Comparison of ENCODE assay signal across 8 mouse cellular contexts in genomic region chr8:105298351-105299252, GRCm38 (mm10). TPM values are rescaled to one million over a fixed set of nuclear protein-coding genes. Genes with fewer than 3 reads are reported as not detected.
DNase-seq lines count a peak whose midpoint lies in the region; ATAC-seq and TF ChIP-seq lines count a peak whose summit lies in the region.

No protein-coding gene starts in this region.

- WGBS in embryonic facial prominence, embryonic 11.5 days, result 61% methylated on average over 18 of the region's 18 CpGs

- peak overlapping the region; percentile 86 for H3K4me2 ChIP-seq in embryonic facial prominence, embryonic 11.5 days (ENCODE audit: low read depth, low read length)
- peak overlapping the region; percentile 82 for H3K4me2 ChIP-seq in myocyte (ENCODE audit: low read depth)

- H3K9me3 ChIP-seq in embryonic facial prominence, embryonic 11.5 days (replicated peaks; ENCODE audit: control insufficient read depth, low read length), result no peaks in the 10 kb centered on the region

- H3ac ChIP-seq in myocyte (ENCODE audit: control insufficient read depth, insufficient read length), result peak overlapping the region; percentile 57

- no peak for DNase-seq in left cerebral cortex, adult 2 months (ENCODE audit: extremely low spot score in 1 of 2, low spot score in 2 of 2)
- DNase-seq in left cerebral cortex, adult 9 months (ENCODE audit: low spot score in 2 of 2), result no peak
- no peak for DNase-seq in embryonic facial prominence, embryonic 11.5 days (ENCODE audit: low spot score)
- DNase-seq in induced T-regulatory cell, adult 2 months (ENCODE audit: low read depth), result peak; percentile 25
- no peak for DNase-seq in right cerebral cortex, postnatal 25 days
- no peak for DNase-seq in layer of hippocampus, adult 9-11 months
- no peak for DNase-seq in cerebellum, postnatal 25 days

- no peaks in the 10 kb centered on the region for H3K27me3 ChIP-seq in embryonic facial prominence, embryonic 11.5 days (ENCODE audit: control insufficient read depth, insufficient read depth, low read length)
- H3K27me3 ChIP-seq in myocyte (ENCODE audit: control insufficient read depth, insufficient read depth, insufficient read length), result no peaks in the 10 kb centered on the region

- H3K9ac ChIP-seq in embryonic facial prominence, embryonic 11.5 days (replicated peaks; ENCODE audit: low read length), result peak overlapping the region; percentile 92

- no peak for TF ChIP-seq CTCF in left cerebral cortex, adult 2 months (IDR thresholded peaks at IDR 0.05)

- peak; percentile 33 for TF ChIP-seq POLR2A in myocyte (IDR thresholded peaks at IDR 0.05; ENCODE audit: insufficient read length, low read depth)

- H3K4me1 ChIP-seq in embryonic facial prominence, embryonic 11.5 days (ENCODE audit: control insufficient read depth, insufficient read depth, low read length), result peaks cover 5% of the 10 kb centered on the region

- H3K27ac ChIP-seq in left cerebral cortex, adult 2 months, result peak overlapping the region; percentile 89
- H3K27ac ChIP-seq in embryonic facial prominence, embryonic 11.5 days (replicated peaks; ENCODE audit: low read depth, low read length), result no peak overlapping the region

- no peak for ATAC-seq in embryonic facial prominence, embryonic 11.5 days (replicated peaks; ENCODE audit: insufficient number of reproducible peaks, low FRiP score, low TSS enrichment, low read depth)

- intact Hi-C loops in left cerebral cortex, adult 2 months (cut with DNase I), result no loop called here

- peaks cover 32% of the 10 kb centered on the region for H3K79me2 ChIP-seq in myocyte (ENCODE audit: control insufficient read depth, insufficient read depth)

- peaks cover 7% of the 10 kb centered on the region; the same call in 1 of the 2 replicates for H3K36me3 ChIP-seq in embryonic facial prominence, embryonic 11.5 days (replicated peaks; ENCODE audit: control insufficient read depth, insufficient read depth, low read depth, low read length)
- peaks cover 42% of the 10 kb centered on the region for H3K36me3 ChIP-seq in myocyte (ENCODE audit: control insufficient read depth, insufficient read depth)

- peak overlapping the region; percentile 78 for H3K4me3 ChIP-seq in left cerebral cortex, adult 2 months
- H3K4me3 ChIP-seq in embryonic facial prominence, embryonic 11.5 days (ENCODE audit: low read depth, low read length), result peak overlapping the region; percentile 98
- peak overlapping the region; percentile 93 for H3K4me3 ChIP-seq in myocyte

TF ChIP-seq in myocyte, 11 proteins besides CTCF, POLR2A, EP300 and RAD21:
- TF ChIP-seq CEBPB (IDR thresholded peaks at IDR 0.05; ENCODE audit: insufficient read depth, poor library complexity, severe bottlenecking) (no peak), E2F4 (IDR thresholded peaks at IDR 0.05; ENCODE audit: insufficient read depth) (no peak), POLR2AphosphoS2 (IDR thresholded peaks at IDR 0.05; ENCODE audit: insufficient read length, low read depth) (peak; percentile 33), TCF3 (IDR thresholded peaks at IDR 0.05; ENCODE audit: insufficient read length, low read depth) (no peak), MYOD1 (IDR thresholded peaks at IDR 0.05; ENCODE audit: control insufficient read depth in 1 of 3, insufficient read length in 2 of 3, low read depth in 2 of 3) (peak in 2 of 3 experiments; percentile 71 to 82), MAX (IDR thresholded peaks at IDR 0.05; ENCODE audit: low read depth) (no peak), MYOG (IDR thresholded peaks at IDR 0.05; ENCODE audit: control insufficient read depth in 1 of 3, insufficient read depth in 1 of 3, insufficient read length in 2 of 3, low read depth in 2 of 3) (peak; percentile 64 to 92 (median 69)), TCF12 (IDR thresholded peaks at IDR 0.05; ENCODE audit: insufficient read depth, poor library complexity, severe bottlenecking) (peak; percentile 96)
TF ChIP-seq in myocyte: peak in this region for 4.

RNA-seq across cellular contexts. Expression of gene E2f4, which starts 1.1 kb away (rescaled TPM):
- 10 to 100 TPM; 36.4 to 39.3 TPM for total RNA-seq in left cerebral cortex, adult 2 months (2021)
- polyA plus RNA-seq in embryonic facial prominence, embryonic 11.5 days (2014; fragmentation: Nextera tagmentation; extraction: Ambion mirVana), result 103 and 110 TPM in 2 replicates
- polyA plus RNA-seq in myocyte (2012; fragmentation: generic; extraction: Trizol), result 59.7 TPM

RNA-seq across cellular contexts. Expression of gene Exoc3l, which starts 2.7 kb away (rescaled TPM):
- 1 to 10 TPM; 1.1 to 2.2 TPM for total RNA-seq in left cerebral cortex, adult 2 months (2021)
- 7.2 and 8.2 TPM in 2 replicates for polyA plus RNA-seq in embryonic facial prominence, embryonic 11.5 days (2014; fragmentation: Nextera tagmentation; extraction: Ambion mirVana)
- 23.4 TPM for polyA plus RNA-seq in myocyte (2012; fragmentation: generic; extraction: Trizol)

RNA-seq across cellular contexts. Expression of gene Elmo3, which starts 6.8 kb away (rescaled TPM):
- total RNA-seq in left cerebral cortex, adult 2 months (2021), result 1 to 10 TPM; 1.4 to 1.9 TPM
- 2.8 and 3.3 TPM in 2 replicates for polyA plus RNA-seq in embryonic facial prominence, embryonic 11.5 days (2014; fragmentation: Nextera tagmentation; extraction: Ambion mirVana)
- 0.92 TPM for polyA plus RNA-seq in myocyte (2012; fragmentation: generic; extraction: Trizol)

RNA-seq across cellular contexts. Expression of gene 4931428F04Rik, which starts 8.9 kb away (rescaled TPM):
- total RNA-seq in left cerebral cortex, adult 2 months (2021), result 10 to 100 TPM; 28.0 to 30.0 TPM
- 23.6 and 25.2 TPM in 2 replicates for polyA plus RNA-seq in embryonic facial prominence, embryonic 11.5 days (2014; fragmentation: Nextera tagmentation; extraction: Ambion mirVana)
- polyA plus RNA-seq in myocyte (2012; fragmentation: generic; extraction: Trizol), result 6.2 TPM

RNA-seq across cellular contexts. Expression of gene Nol3, which starts 22.7 kb away (rescaled TPM):
- total RNA-seq in left cerebral cortex, adult 2 months (2021), result 10 to 100 TPM in 1 of 2 experiments, 1 to 10 TPM in 1; 8.9 to 10.4 TPM
- polyA plus RNA-seq in embryonic facial prominence, embryonic 11.5 days (2014; fragmentation: Nextera tagmentation; extraction: Ambion mirVana), result 0.84 and 1.2 TPM in 2 replicates
- 23.2 TPM for polyA plus RNA-seq in myocyte (2012; fragmentation: generic; extraction: Trizol)
